Mouse (Mus musculus) C2C12 (cell line): Measurements from ENCODE around the gene Atmin.

Experiments
- CEBPB ChIP-seq: IDR thresholded peaks from one replicate; pipeline ENCODE4 v1.6.1; 2011; ENCODE audit warnings: low read depth, mild to moderate bottlenecking, control low read depth, moderate library complexity
- CTCF ChIP-seq: IDR thresholded peaks from one replicate; pipeline ENCODE4 v1.5.1; 2011; ENCODE audit not compliant: control insufficient read depth, insufficient read depth, insufficient read length
- MAX ChIP-seq: IDR thresholded peaks from one replicate; pipeline ENCODE4 v1.6.1; 2011; ENCODE audit warnings: mild to moderate bottlenecking, control low read depth
- MYOD1 ChIP-seq: IDR thresholded peaks from one replicate; pipeline ENCODE4 v1.6.1; 2011; ENCODE audit warnings: low read depth; ENCODE audit not compliant: control insufficient read depth, insufficient read length
- MYOG ChIP-seq: IDR thresholded peaks from one replicate; pipeline ENCODE4 v1.6.1; 2011; ENCODE audit not compliant: control insufficient read depth, insufficient read length; ENCODE audit errors: extremely low read depth
- USF1 ChIP-seq: IDR thresholded peaks from one replicate; pipeline ENCODE4 v1.6.1; 2011; ENCODE audit warnings: low read depth, mild to moderate bottlenecking, control low read depth, moderate library complexity

- TF ChIP-seq CTCF (no peak), USF1 (no peak), MYOD1 (no peak), MAX (no peak), MYOG (no peak), CEBPB (no peak)
These were observed 7.7 kb upstream of the Atmin start for GRCm38 (mm10) chr8:116935506-116935905.
